Mouse (Mus musculus) C2C12 (cell line): ENCODE data around the gene Gm853. TPM values are rescaled to one million over a fixed set of nuclear protein-coding genes. Genes with fewer than 3 reads are reported as not detected.

ENCODE experiments used
- H3K27me3 ChIP-seq: one replicate; pipeline ENCODE4 v1.6.1; 2011; ENCODE audit not compliant: control insufficient read depth, insufficient read depth, insufficient read length
- H3K36me3 ChIP-seq: one replicate; pipeline ENCODE4 v1.6.1; 2011; ENCODE audit not compliant: control insufficient read depth, insufficient read depth
- H3K4me3 ChIP-seq: one replicate; pipeline ENCODE4 v1.5.1; 2011; ENCODE audit warnings: mild to moderate bottlenecking, control low read depth; ENCODE audit not compliant: poor library complexity, insufficient read depth, severe bottlenecking
- H3K79me2 ChIP-seq: one replicate; pipeline ENCODE4 v1.6.1; 2011; ENCODE audit not compliant: control insufficient read depth, insufficient read depth
- H3K79me3 ChIP-seq: one replicate; pipeline ENCODE4 v1.6.1; 2011; ENCODE audit warnings: low read depth, control low read depth
- H3ac ChIP-seq: one replicate; pipeline ENCODE3; 2011; ENCODE audit warnings: low read depth; ENCODE audit not compliant: control insufficient read depth, insufficient read length
- CEBPB ChIP-seq: IDR thresholded peaks from one replicate; pipeline ENCODE4 v1.6.1; 2011; ENCODE audit warnings: low read depth, mild to moderate bottlenecking, control low read depth, moderate library complexity
- CTCF ChIP-seq: IDR thresholded peaks from one replicate; pipeline ENCODE4 v1.5.1; 2011; ENCODE audit not compliant: control insufficient read depth, insufficient read depth, insufficient read length
- FOSL1 ChIP-seq: IDR thresholded peaks from one replicate; pipeline ENCODE4 v1.8.0; 2011; ENCODE audit warnings: mild to moderate bottlenecking, low read length; ENCODE audit not compliant: poor library complexity, insufficient read depth, severe bottlenecking
- MAX ChIP-seq: IDR thresholded peaks from one replicate; pipeline ENCODE4 v1.6.1; 2011; ENCODE audit warnings: mild to moderate bottlenecking, control low read depth
- MYOD1 ChIP-seq: IDR thresholded peaks from one replicate; pipeline ENCODE4 v1.6.1; 2011; ENCODE audit warnings: low read depth; ENCODE audit not compliant: control insufficient read depth, insufficient read length
- MYOG ChIP-seq: IDR thresholded peaks from one replicate; pipeline ENCODE4 v1.6.1; 2011; ENCODE audit not compliant: control insufficient read depth, insufficient read length; ENCODE audit errors: extremely low read depth
- USF1 ChIP-seq: IDR thresholded peaks from one replicate; pipeline ENCODE4 v1.6.1; 2011; ENCODE audit warnings: low read depth, mild to moderate bottlenecking, control low read depth, moderate library complexity
- polyA plus RNA-seq: library from polyadenylated mRNA; unstranded; fragments of >200 nt; fragmentation: generic; extraction: Trizol; gene quantifications from one replicate; pipeline ENCODE4 v1.2.1, GENCODE M21; 2012; ENCODE audit warnings: missing spikeins

The Gm853 gene
- polyA plus RNA-seq, 1 experiment: not detected

- TF ChIP-seq MAX (no peak), MYOG (no peak), CTCF (peak; percentile 61), FOSL1 (no peak), CEBPB (no peak)
- Histone ChIP-seq H3K79me3 (no peaks in the 10 kb centered on the region), H3K79me2 (no peaks in the 10 kb centered on the region), H3K36me3 (no peaks in the 10 kb centered on the region), H3K4me3 (no peak overlapping the region), H3ac (no peak overlapping the region), H3K27me3 (no peaks in the 10 kb centered on the region)
Observed at GRCm38 (mm10) chr4:130264698-130265349, 42.6 kb upstream of the Gm853 start.

GRCm38 (mm10) chr4:130264131-130264530 lies 41.9 kb upstream of the Gm853 start:
- no peak overlapping the region for H3ac ChIP-seq
- H3K4me3 ChIP-seq: no peak overlapping the region
- no peaks in the 10 kb centered on the region for H3K36me3 ChIP-seq
- H3K27me3 ChIP-seq: no peaks in the 10 kb centered on the region
- no peaks in the 10 kb centered on the region for H3K79me3 ChIP-seq
- no peak for TF ChIP-seq USF1
- no peak for TF ChIP-seq CTCF
- no peak for TF ChIP-seq MAX
- TF ChIP-seq FOSL1: no peak
- TF ChIP-seq MYOG: no peak
- no peak for TF ChIP-seq CEBPB
- TF ChIP-seq MYOD1: no peak
- H3K79me2 ChIP-seq: no peaks in the 10 kb centered on the region

GRCm38 (mm10) chr4:130260406-130260805 lies 38.2 kb upstream of the Gm853 start:
- Histone ChIP-seq H3ac (no peak overlapping the region), H3K4me3 (no peak overlapping the region), H3K79me3 (no peaks in the 10 kb centered on the region), H3K27me3 (no peaks in the 10 kb centered on the region), H3K36me3 (no peaks in the 10 kb centered on the region), H3K79me2 (no peaks in the 10 kb centered on the region)
- TF ChIP-seq MYOD1 (no peak), CTCF (no peak), CEBPB (no peak), MYOG (no peak), USF1 (no peak), MAX (no peak), FOSL1 (no peak)

GRCm38 (mm10) chr4:130252441-130253157 lies 30.4 kb upstream of the Gm853 start:
- H3K79me2 ChIP-seq: no peaks in the 10 kb centered on the region
- no peaks in the 10 kb centered on the region for H3K36me3 ChIP-seq
- H3K27me3 ChIP-seq: no peaks in the 10 kb centered on the region
- no peak overlapping the region for H3K4me3 ChIP-seq
- no peak for TF ChIP-seq MYOD1
- H3K79me3 ChIP-seq: no peaks in the 10 kb centered on the region
- H3ac ChIP-seq: no peak overlapping the region

- Histone ChIP-seq H3K79me3 (no peaks in the 10 kb centered on the region), H3K79me2 (no peaks in the 10 kb centered on the region), H3K4me3 (no peak overlapping the region), H3K36me3 (no peaks in the 10 kb centered on the region), H3K27me3 (no peaks in the 10 kb centered on the region), H3ac (no peak overlapping the region)
- TF ChIP-seq FOSL1 (no peak), CEBPB (no peak), MAX (no peak), USF1 (no peak), MYOD1 (no peak), CTCF (no peak), MYOG (no peak)
Observed at GRCm38 (mm10) chr4:130251763-130252162, 29.6 kb upstream of the Gm853 start.

- Histone ChIP-seq H3K4me3 (no peak overlapping the region), H3K79me3 (no peaks in the 10 kb centered on the region), H3K79me2 (no peaks in the 10 kb centered on the region), H3K36me3 (no peaks in the 10 kb centered on the region), H3K27me3 (no peaks in the 10 kb centered on the region), H3ac (no peak overlapping the region)
- TF ChIP-seq CEBPB (no peak), USF1 (no peak), FOSL1 (no peak), MYOG (no peak)
Observed at GRCm38 (mm10) chr4:130251172-130251705, 29.0 kb upstream of the Gm853 start.
